Mouse (Mus musculus): Measurements from ENCODE around the gene Sort1. TPM values are rescaled to one million over a fixed set of nuclear protein-coding genes. Genes with fewer than 3 reads are reported as not detected.

Gene Sort1
- total and polyA plus RNA-seq, 2 experiments from 2014 or later = 7.4 to 33.5 TPM

GRCm38 (mm10) chr3:108296220-108297049, 12.6 kb downstream of the Sort1 start:
- no peak for TF ChIP-seq EP300 (IDR thresholded peaks at IDR 0.05; ENCODE audit: low read depth)
- no peak; the same call in 1 of the 2 replicates for TF ChIP-seq CTCF (IDR thresholded peaks at IDR 0.05; ENCODE audit: low read depth)
- Histone ChIP-seq H3K4me3 (ENCODE audit: low read depth, low read length) (no peak overlapping the region), H3K4me2 (ENCODE audit: low read depth, low read length) (peak overlapping the region; percentile 50), H3K36me3 (replicated peaks; ENCODE audit: control insufficient read depth, insufficient read depth, low read length) (no peaks in the 10 kb centered on the region), H3K9me3 (replicated peaks; ENCODE audit: control insufficient read depth, low read length) (no peaks in the 10 kb centered on the region), H3K4me1 (ENCODE audit: control insufficient read depth, insufficient read depth) (peaks cover 49% of the 10 kb centered on the region), H3K9ac (replicated peaks; ENCODE audit: low read depth, low read length) (peak overlapping the region; percentile 32; the same call in 1 of the 2 replicates), H3K27me3 (ENCODE audit: control insufficient read depth, insufficient read depth, low read length) (no peaks in the 10 kb centered on the region), H3K27ac (ENCODE audit: low read depth) (peak overlapping the region; percentile 79)
- ATAC-seq (ENCODE audit: insufficient read depth, low read depth) = peak; percentile 67
- DNase-seq (ENCODE audit: low spot score) = peak; percentile 50
- 3% methylated on average over 14 of the region's 14 CpGs for WGBS

- ATAC-seq (ENCODE audit: insufficient read depth, low read depth) = no peak
- Histone ChIP-seq H3K4me2 (ENCODE audit: low read depth, low read length) (peak overlapping the region; percentile 50; the same call in 1 of the 2 replicates), H3K4me3 (ENCODE audit: low read depth, low read length) (no peak overlapping the region), H3K27ac (ENCODE audit: low read depth) (peak overlapping the region; percentile 79), H3K9me3 (replicated peaks; ENCODE audit: control insufficient read depth, low read length) (no peaks in the 10 kb centered on the region), H3K4me1 (ENCODE audit: control insufficient read depth, insufficient read depth) (peaks cover 46% of the 10 kb centered on the region), H3K36me3 (replicated peaks; ENCODE audit: control insufficient read depth, insufficient read depth, low read length) (no peaks in the 10 kb centered on the region; the same call in 1 of the 2 replicates), H3K9ac (replicated peaks; ENCODE audit: low read depth, low read length) (no peak overlapping the region), H3K27me3 (ENCODE audit: control insufficient read depth, insufficient read depth, low read length) (no peaks in the 10 kb centered on the region)
- no peak for DNase-seq (ENCODE audit: low spot score)
- WGBS = 61% methylated on average over 7 of the region's 7 CpGs
- TF ChIP-seq CTCF (IDR thresholded peaks at IDR 0.05; ENCODE audit: low read depth) = no peak
- no peak for TF ChIP-seq EP300 (IDR thresholded peaks at IDR 0.05; ENCODE audit: low read depth)
Measured at GRCm38 (mm10) chr3:108297050-108297419, 13.2 kb downstream of the Sort1 start.

- DNase-seq (ENCODE audit: low spot score) = no peak
Measured at GRCm38 (mm10) chr3:108297603-108298553, 14.0 kb downstream of the Sort1 start.

GRCm38 (mm10) chr3:108300455-108301030, 16.7 kb downstream of the Sort1 start:
- Histone ChIP-seq H3K4me3 (ENCODE audit: low read depth, low read length) (no peak overlapping the region), H3K27me3 (ENCODE audit: control insufficient read depth, insufficient read depth, low read length) (no peaks in the 10 kb centered on the region), H3K4me1 (ENCODE audit: control insufficient read depth, insufficient read depth) (peaks cover 29% of the 10 kb centered on the region), H3K9ac (replicated peaks; ENCODE audit: low read depth, low read length) (no peak overlapping the region), H3K4me2 (ENCODE audit: low read depth, low read length) (no peak overlapping the region), H3K27ac (ENCODE audit: low read depth) (no peak overlapping the region), H3K36me3 (replicated peaks; ENCODE audit: control insufficient read depth, insufficient read depth, low read length) (no peaks in the 10 kb centered on the region; the same call in none of the 2 replicates), H3K9me3 (replicated peaks; ENCODE audit: control insufficient read depth, low read length) (no peaks in the 10 kb centered on the region)
- no peak for ATAC-seq (ENCODE audit: insufficient read depth, low read depth)
- no peak for DNase-seq (ENCODE audit: low spot score)
- 78% methylated on average over 6 of the region's 6 CpGs for WGBS
- TF ChIP-seq CTCF (IDR thresholded peaks at IDR 0.05; ENCODE audit: low read depth) (no peak), EP300 (IDR thresholded peaks at IDR 0.05; ENCODE audit: low read depth) (no peak)

More at GRCm38 (mm10) chr3:108297603-108298553, 14.0 kb downstream of the Sort1 start:
- no peak overlapping the region for H3K4me2 ChIP-seq (ENCODE audit: low read depth, low read length)
- ATAC-seq (ENCODE audit: insufficient read depth, low read depth) = no peak
- peaks cover 46% of the 10 kb centered on the region for H3K4me1 ChIP-seq (ENCODE audit: control insufficient read depth, insufficient read depth)
- WGBS = 46% methylated on average over 7 of the region's 7 CpGs
- TF ChIP-seq CTCF (IDR thresholded peaks at IDR 0.05; ENCODE audit: low read depth) (no peak), EP300 (IDR thresholded peaks at IDR 0.05; ENCODE audit: low read depth) (no peak)
- no peak overlapping the region for H3K4me3 ChIP-seq (ENCODE audit: low read depth, low read length)
- no peak overlapping the region for H3K9ac ChIP-seq (replicated peaks; ENCODE audit: low read depth, low read length)
- H3K27me3 ChIP-seq (ENCODE audit: control insufficient read depth, insufficient read depth, low read length) = no peaks in the 10 kb centered on the region
- H3K36me3 ChIP-seq (replicated peaks; ENCODE audit: control insufficient read depth, insufficient read depth, low read length) = no peaks in the 10 kb centered on the region; the same call in 1 of the 2 replicates
- H3K27ac ChIP-seq (ENCODE audit: low read depth) = peak overlapping the region; percentile 49
- no peaks in the 10 kb centered on the region for H3K9me3 ChIP-seq (replicated peaks; ENCODE audit: control insufficient read depth, low read length)

- Histone ChIP-seq H3K4me2 (ENCODE audit: low read depth, low read length) (no peak overlapping the region), H3K9me3 (replicated peaks; ENCODE audit: control insufficient read depth, low read length) (no peaks in the 10 kb centered on the region), H3K9ac (replicated peaks; ENCODE audit: low read depth, low read length) (no peak overlapping the region), H3K36me3 (replicated peaks; ENCODE audit: control insufficient read depth, insufficient read depth, low read length) (no peaks in the 10 kb centered on the region; the same call in none of the 2 replicates), H3K4me3 (ENCODE audit: low read depth, low read length) (no peak overlapping the region), H3K27me3 (ENCODE audit: control insufficient read depth, insufficient read depth, low read length) (no peaks in the 10 kb centered on the region), H3K4me1 (ENCODE audit: control insufficient read depth, insufficient read depth) (peaks cover 11% of the 10 kb centered on the region), H3K27ac (ENCODE audit: low read depth) (no peak overlapping the region)
- WGBS = 82% methylated on average over 8 of the region's 8 CpGs
- TF ChIP-seq CTCF (IDR thresholded peaks at IDR 0.05; ENCODE audit: low read depth) = no peak
- no peak for TF ChIP-seq EP300 (IDR thresholded peaks at IDR 0.05; ENCODE audit: low read depth)
- DNase-seq (ENCODE audit: low spot score) = no peak
- no peak for ATAC-seq (ENCODE audit: insufficient read depth, low read depth)
Measured at GRCm38 (mm10) chr3:108303683-108304082, 19.8 kb downstream of the Sort1 start.

All from heart, postnatal 0 days (tissue).